Comparison of ENCODE assay signal across 8 mouse cellular contexts in the genomic region with DNA sequence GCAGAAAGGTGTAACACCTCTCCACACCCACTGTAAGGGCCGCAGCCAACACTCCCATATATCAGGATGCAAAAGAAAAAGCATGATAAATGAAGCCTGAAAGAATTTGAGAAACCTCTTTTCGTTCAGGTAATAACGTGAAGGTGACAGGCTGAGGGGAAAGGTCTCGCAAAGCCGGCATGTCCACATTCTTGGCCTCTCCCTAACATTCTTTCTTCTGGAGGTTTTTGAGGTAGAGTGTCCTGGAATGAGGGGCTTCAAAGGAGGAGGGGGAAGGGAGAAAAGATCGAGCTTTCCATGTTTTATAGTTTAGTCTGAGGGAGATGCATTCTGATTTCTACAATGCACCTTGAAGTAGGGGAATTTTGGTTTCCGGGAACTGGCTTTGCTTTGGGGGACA. TPM values are rescaled to one million over a fixed set of nuclear protein-coding genes. Genes with fewer than 3 reads are reported as not detected.
DNase-seq lines count a peak whose midpoint lies in the region; ATAC-seq lines count a peak whose summit lies in the region.

A gene (plus strand): TSS at position 287 of the 400 bp plus-strand sequence.

- no peak for DNase-seq in lung, postnatal 10 days
- no peak for DNase-seq in heart, adult 8-10 months (ENCODE audit: low spot score)
- no peak for DNase-seq in left cerebral cortex, adult 8-10 months (ENCODE audit: low spot score in 2 of 2)
- DNase-seq in right cerebral cortex, postnatal 36 days (ENCODE audit: low spot score in 2 of 2) = no peak
- no peak for DNase-seq in thymus, postnatal 25 days

- peak within 1 kb of the TSS; percentile 86 for H3K9ac ChIP-seq in lung, embryonic 15.5 days
- peak within 1 kb of the TSS; percentile 81 for H3K9ac ChIP-seq in neural tube, embryonic 12.5 days

- H3K27ac ChIP-seq in lung, embryonic 15.5 days = peak within 1 kb of the TSS; percentile 97
- no peak within 1 kb of the TSS; the same call in 1 of the 2 replicates for H3K27ac ChIP-seq in brown adipose tissue, adult 24 weeks (replicated peaks; ENCODE audit: low read depth, low read length)
- no peak within 1 kb of the TSS for H3K27ac ChIP-seq in neural tube, embryonic 12.5 days

- peaks cover 28% of the 10 kb centered on the region for H3K4me1 ChIP-seq in lung, embryonic 15.5 days
- H3K4me1 ChIP-seq in brown adipose tissue, adult 24 weeks (ENCODE audit: control insufficient read depth, insufficient read depth, insufficient read length, low read length) = no peaks in the 10 kb centered on the region
- H3K4me1 ChIP-seq in neural tube, embryonic 12.5 days = 0 out of 2 replicates have a peak, but pooled peaks cover 8% of the 10 kb centered on the region

- peak within 1 kb of the TSS; percentile 77 for H3K4me3 ChIP-seq in lung, embryonic 15.5 days
- H3K4me3 ChIP-seq in brown adipose tissue, adult 24 weeks (ENCODE audit: insufficient read depth, low read depth, low read length) = peak within 1 kb of the TSS; percentile 89
- H3K4me3 ChIP-seq in neural tube, embryonic 12.5 days = peak within 1 kb of the TSS; percentile 72

- ATAC-seq in lung, embryonic 15.5 days (ENCODE audit: borderline replicate concordance, extremely low read depth, low FRiP score, low TSS enrichment) = no peak
- no peak for ATAC-seq in neural tube, embryonic 12.5 days (ENCODE audit: low FRiP score, low read depth)

- H3K4me2 ChIP-seq in lung, embryonic 15.5 days = peak within 1 kb of the TSS; percentile 70
- H3K4me2 ChIP-seq in neural tube, embryonic 12.5 days (replicated peaks) = peak within 1 kb of the TSS; percentile 88

- H3K27me3 ChIP-seq in lung, embryonic 15.5 days = no peaks in the 10 kb centered on the region
- H3K27me3 ChIP-seq in neural tube, embryonic 12.5 days (replicated peaks) = no peaks in the 10 kb centered on the region

- H3K36me3 ChIP-seq in lung, embryonic 15.5 days = no peaks in the 10 kb centered on the region
- H3K36me3 ChIP-seq in neural tube, embryonic 12.5 days = no peaks in the 10 kb centered on the region

- 46% methylated on average over 7 of the region's 7 CpGs for WGBS in lung, embryonic 15.5 days
- WGBS in neural tube, embryonic 12.5 days = 86% methylated on average over 7 of the region's 7 CpGs

- no peaks in the 10 kb centered on the region for H3K9me3 ChIP-seq in lung, embryonic 15.5 days
- no peaks in the 10 kb centered on the region for H3K9me3 ChIP-seq in neural tube, embryonic 12.5 days

RNA-seq across cellular contexts. Expression of the gene that starts here (rescaled TPM):
- 44.0 and 45.6 TPM in 2 replicates for polyA plus RNA-seq in lung, embryonic 15.5 days (2015; fragmentation: Nextera tagmentation; extraction: Ambion mirVana)
- 6.8 and 8.9 TPM in 2 replicates for polyA plus RNA-seq in brown adipose tissue, adult 24 weeks (2012; ENCODE audit: insufficient read depth, insufficient read length, missing spikeins)
- total RNA-seq in heart, adult 8-10 months (2022) = 10 to 100 TPM; 14.4 to 19.0 (median 16.0) TPM
- 10 to 100 TPM; 27.5 to 41.4 (median 34.8) TPM for total RNA-seq in left cerebral cortex, adult 8-10 months (2022)
- 49.0 and 53.5 TPM in 2 replicates for polyA plus RNA-seq in neural tube, embryonic 12.5 days (2016; fragmentation: Nextera tagmentation; extraction: Ambion mirVana)
